Mouse (Mus musculus): ENCODE results near the gene Gm10643.

Gm10643 gene

GRCm38 (mm10) chr8:84065037-84065436 is at the start of gene Gm10643:
Gene Gm10643, minus strand, starts transcription at chr8:84065137.
- no peak for DNase-seq (ENCODE audit: low spot score)

GRCm38 (mm10) chr8:84106216-84107040 is 41.5 kb upstream of the Gm10643 start:
- no peak for DNase-seq (ENCODE audit: low spot score)

GRCm38 (mm10) chr8:84105676-84106075 is 40.7 kb upstream of the Gm10643 start:
- DNase-seq (ENCODE audit: low spot score): no peak

GRCm38 (mm10) chr8:84104697-84105609 is 40.0 kb upstream of the Gm10643 start, which contains the start of gene Dcaf15:
Gene Dcaf15, minus strand, starts transcription at chr8:84104768.
- peak; percentile 99 for DNase-seq (ENCODE audit: low spot score)

- no peak for DNase-seq (ENCODE audit: low spot score)
These were observed 39.3 kb upstream of the Gm10643 start for GRCm38 (mm10) chr8:84104221-84104620.

GRCm38 (mm10) chr8:84103601-84104000 is 38.7 kb upstream of the Gm10643 start:
- no peak for DNase-seq (ENCODE audit: low spot score)

GRCm38 (mm10) chr8:84101476-84102270 is 36.7 kb upstream of the Gm10643 start:
- no peak for DNase-seq (ENCODE audit: low spot score)

GRCm38 (mm10) chr8:84098376-84098775 is 33.4 kb upstream of the Gm10643 start:
- DNase-seq (ENCODE audit: low spot score): no peak

- DNase-seq (ENCODE audit: low spot score): no peak
These were observed 31.1 kb upstream of the Gm10643 start for GRCm38 (mm10) chr8:84096061-84096460.

- no peak for DNase-seq (ENCODE audit: low spot score)
These were observed 25.6 kb upstream of the Gm10643 start for GRCm38 (mm10) chr8:84090585-84090984.

GRCm38 (mm10) chr8:84089277-84089676 is 24.3 kb upstream of the Gm10643 start:
- no peak for DNase-seq (ENCODE audit: low spot score)

- DNase-seq (ENCODE audit: low spot score): no peak
These were observed 22.9 kb upstream of the Gm10643 start for GRCm38 (mm10) chr8:84087821-84088220.

- DNase-seq (ENCODE audit: low spot score): no peak
These were observed 22.2 kb upstream of the Gm10643 start for GRCm38 (mm10) chr8:84087156-84087555.

GRCm38 (mm10) chr8:84084341-84085115 is 19.6 kb upstream of the Gm10643 start:
- no peak for DNase-seq (ENCODE audit: low spot score)

- no peak for DNase-seq (ENCODE audit: low spot score)
These were observed 18.9 kb upstream of the Gm10643 start for GRCm38 (mm10) chr8:84083829-84084241.

GRCm38 (mm10) chr8:84079206-84079605 is 14.3 kb upstream of the Gm10643 start:
- DNase-seq (ENCODE audit: low spot score): no peak

- DNase-seq (ENCODE audit: low spot score): no peak
These were observed 11.9 kb upstream of the Gm10643 start for GRCm38 (mm10) chr8:84076849-84077248.

- DNase-seq (ENCODE audit: low spot score): no peak
These were observed 11.5 kb upstream of the Gm10643 start for GRCm38 (mm10) chr8:84076412-84076811.

- DNase-seq (ENCODE audit: low spot score): no peak
These were observed 8.5 kb upstream of the Gm10643 start for GRCm38 (mm10) chr8:84073230-84073976.

- DNase-seq (ENCODE audit: low spot score): no peak
These were observed 7.4 kb upstream of the Gm10643 start for GRCm38 (mm10) chr8:84072321-84072720.
